In genomic region chr7:132852173-132852844, GRCm38 (mm10) we compare ENCODE assay signal across 8 mouse cellular contexts. TPM values are rescaled to one million over a fixed set of nuclear protein-coding genes. Genes with fewer than 3 reads are reported as not detected.
DNase-seq lines count a peak whose midpoint lies in the region; ATAC-seq lines count a peak whose summit lies in the region.

TSS of gene Eef1akmt2 (minus strand) at chr7:132852673.

- peak within 1 kb of the TSS; percentile 94 for H3K27ac ChIP-seq in intestine, embryonic 14.5 days (ENCODE audit: low read depth)

- H3K4me2 ChIP-seq in intestine, embryonic 14.5 days (ENCODE audit: low read length) = peak within 1 kb of the TSS; percentile 76

- H3K4me3 ChIP-seq in intestine, embryonic 14.5 days (ENCODE audit: low read depth, low read length) = peak within 1 kb of the TSS; percentile 67

- WGBS in intestine, embryonic 14.5 days = under 1% methylated on average over 37 of the region's 37 CpGs

- H3K9ac ChIP-seq in intestine, embryonic 14.5 days (ENCODE audit: low read length) = peak within 1 kb of the TSS; percentile 84

- peaks cover 32% of the 10 kb centered on the region for H3K36me3 ChIP-seq in intestine, embryonic 14.5 days (ENCODE audit: control insufficient read depth, insufficient read depth, low read length)

- ATAC-seq in intestine, embryonic 14.5 days (replicated peaks; ENCODE audit: low FRiP score, low TSS enrichment, low read depth) = peak; percentile 95

- intact Hi-C loops in gastrocnemius, postnatal 14 days (cut with DNase I; ENCODE audit: low total_unique reads) = no loop called here
- intact Hi-C loops in left cerebral cortex, postnatal 14 days (cut with DNase I) = loop anchor here (5.0 kb wide), 2 partner anchors 40 to 195 kb away; partner anchors contain the start of gene Fam53b

- H3K9me3 ChIP-seq in intestine, embryonic 14.5 days (ENCODE audit: control insufficient read depth, low read length) = no peaks in the 10 kb centered on the region

- no peaks in the 10 kb centered on the region for H3K27me3 ChIP-seq in intestine, embryonic 14.5 days (replicated peaks; ENCODE audit: control insufficient read depth, insufficient read depth, low read length)

- 0 out of 2 replicates have a peak, but pooled peaks cover 5% of the 10 kb centered on the region for H3K4me1 ChIP-seq in intestine, embryonic 14.5 days (replicated peaks; ENCODE audit: control insufficient read depth, insufficient read depth, low read length)

- peak; percentile 78 for DNase-seq in adipocyte (ENCODE audit: low spot score)
- peak; percentile 94 for DNase-seq in embryo, embryonic 10 days (ENCODE audit: low spot score)
- DNase-seq in gastrocnemius, postnatal 14 days = peak; percentile 78
- DNase-seq in intestine, embryonic 14.5 days (ENCODE audit: low spot score) = peak; percentile 93
- DNase-seq in left cerebral cortex, postnatal 14 days (ENCODE audit: low spot score in 2 of 2) = peak; percentile 80 to 84
- peak; percentile 89 for DNase-seq in mesoderm, embryonic 11.5 days (ENCODE audit: low read depth, low spot score)
- peak; percentile 75 to 77 for DNase-seq in right cerebral cortex, postnatal 36 days (ENCODE audit: low spot score in 2 of 2)
- peak; percentile 89 for DNase-seq in yolk sac, embryonic 10.5 days (ENCODE audit: low spot score)

RNA-seq across cellular contexts. Expression of gene Eef1akmt2, which starts in this region (rescaled TPM):
- total RNA-seq in gastrocnemius, postnatal 14 days (2021) = 1 to 10 TPM; 7.5 to 7.8 TPM
- polyA plus RNA-seq in intestine, embryonic 14.5 days (2014; fragmentation: Nextera tagmentation; extraction: Ambion mirVana) = 59.6 and 69.8 TPM in 2 replicates
- 10 to 100 TPM; 29.3 to 31.2 TPM for total RNA-seq in left cerebral cortex, postnatal 14 days (2021)

Comparison
In these comparisons a context has a peak if more than half of its experiments do, and no peak if none do; other contexts are left out.
1. Peak in every context shown above with its lines: DNase-seq, ATAC-seq, H3K4me3 ChIP-seq and H3K27ac ChIP-seq.